Mouse (Mus musculus): ENCODE measurements around the gene Cdh20.

GRCm38 (mm10) chr1:105003786-105004185 lies 235.5 kb downstream of the Cdh20 start:
- no peak for TF ChIP-seq CTCF (conservative IDR thresholded peaks at IDR 0.05 in 1 of 2, IDR thresholded peaks at IDR 0.05 in 1 of 2; ENCODE audit: low read depth in 2 of 2, low read length in 2 of 2)
- TF ChIP-seq POLR2A (IDR thresholded peaks at IDR 0.05; ENCODE audit: low read depth, low read length) = no peak
- no peak for TF ChIP-seq MXI1 (IDR thresholded peaks at IDR 0.05; ENCODE audit: low read depth, low read length)
- no peak for TF ChIP-seq ZKSCAN1 (IDR thresholded peaks at IDR 0.05; ENCODE audit: borderline replicate concordance, low read depth, low read length)
- TF ChIP-seq POLR2AphosphoS2 (IDR thresholded peaks at IDR 0.05; ENCODE audit: low read depth, low read length) = no peak
- no peak for TF ChIP-seq SMC3 (IDR thresholded peaks at IDR 0.05; ENCODE audit: low read depth, low read length)
- TF ChIP-seq CHD2 (IDR thresholded peaks at IDR 0.05; ENCODE audit: low read length) = no peak
- no peak for TF ChIP-seq MAX (IDR thresholded peaks at IDR 0.05; ENCODE audit: low read length)
- no peak for TF ChIP-seq MAFK (IDR thresholded peaks at IDR 0.05; ENCODE audit: insufficient replicate concordance, low read length)
